8 mouse cellular contexts compared by ENCODE assay signal in genomic region chr14:100211036-100211825, GRCm38 (mm10).
A peak's percentile ranks its signal among the peaks of the same experiment; 100 is the strongest.
DNase-seq lines count a peak whose midpoint lies in the region.

No protein-coding gene starts in this region.

- DNase-seq in urinary bladder, postnatal 14 days (ENCODE audit: low spot score): peak; percentile 37
- DNase-seq in urinary bladder, adult 2 months (ENCODE audit: low spot score): no peak
- peak; percentile 72 for DNase-seq in cerebellum, adult 8-10 months
- DNase-seq in gastrocnemius, postnatal 36 days: peak; percentile 32 to 62
- DNase-seq in kidney, postnatal 10 days: peak; percentile 38
- DNase-seq in lung, postnatal 10 days: peak; percentile 27
- DNase-seq in right cerebral cortex, postnatal 25 days: peak; percentile 70
- no peak for DNase-seq in thymus, postnatal 4 days

- intact Hi-C loops in gastrocnemius, postnatal 36 days (cut with DNase I): no loop called here

Comparison
In these comparisons a context has a peak if more than half of its experiments do, and no peak if none do; other contexts are left out.
1. DNase-seq: peak in urinary bladder, postnatal 14 days (single experiment), cerebellum, adult 8-10 months (single experiment), gastrocnemius, postnatal 36 days (2 of 2), kidney, postnatal 10 days (single experiment), lung, postnatal 10 days (single experiment) and right cerebral cortex, postnatal 25 days (single experiment); none in urinary bladder, adult 2 months (single experiment) and thymus, postnatal 4 days (single experiment).